Mouse (Mus musculus) heart, adult 2 months (tissue): ENCODE results near the gene Selenbp2. TPM values are rescaled to one million over a fixed set of nuclear protein-coding genes. Genes with fewer than 3 reads are reported as not detected.
A peak's percentile ranks its signal among the peaks of the same experiment; 100 is the strongest.
"Not testable (repeated sequence)": the region's sequence is repeated elsewhere in the genome, so short reads cannot be mapped to it uniquely, and the experiment has no call there.

Source experiments
- DNase-seq, 2 experiments: peaks; one replicate each; pipeline ENCODE4 v3.0.0; 2021
- H3K27ac ChIP-seq: fragments of 200-600 bp; 2 replicates; pipeline ENCODE4 v1.8.1; 2022
- H3K27me3 ChIP-seq: fragments of 200-500 bp; 2 replicates; pipeline ENCODE4 v1.6.1; 2012; ENCODE audit warnings: mild to moderate bottlenecking, low read length, inconsistent platforms, mixed read lengths; ENCODE audit not compliant: control insufficient read depth, insufficient read depth
- H3K36me3 ChIP-seq: fragments of 200-500 bp; 2 replicates; pipeline ENCODE4 v1.6.1; 2012; ENCODE audit warnings: low read length, inconsistent platforms; ENCODE audit not compliant: control insufficient read depth, insufficient read depth
- H3K4me1 ChIP-seq: fragments of 200-500 bp; 2 replicates; pipeline ENCODE4 v1.6.1; 2011; ENCODE audit warnings: low read length; ENCODE audit not compliant: control insufficient read depth, insufficient read depth
- H3K4me3 ChIP-seq: fragments of 200-600 bp; 2 replicates; pipeline ENCODE4 v1.8.1; 2022
- H3K79me2 ChIP-seq: fragments of 200-500 bp; replicated peaks from 2 replicates; pipeline ENCODE4 v1.6.1; 2012; ENCODE audit warnings: mild to moderate bottlenecking, inconsistent platforms, low read length, moderate library complexity, mixed read lengths; ENCODE audit not compliant: control insufficient read depth, insufficient read depth
- H3K9ac ChIP-seq: fragments of 200-500 bp; 2 replicates; pipeline ENCODE4 v1.6.1; 2012; ENCODE audit warnings: low read depth, mild to moderate bottlenecking, control low read depth, inconsistent platforms, low read length, mixed read lengths
- CTCF ChIP-seq: fragments of 200-600 bp; IDR thresholded peaks from 2 replicates; pipeline ENCODE4 v1.8.1; 2022; ENCODE audit warnings: antibody characterized with exemption, mild to moderate bottlenecking, moderate library complexity
- EP300 ChIP-seq: fragments of 200-500 bp; IDR thresholded peaks from 2 replicates; pipeline ENCODE4 v1.6.1; 2011; ENCODE audit warnings: low read depth, low read length, control low read depth; ENCODE audit not compliant: insufficient read depth
- POLR2A ChIP-seq: fragments of 200-500 bp; IDR thresholded peaks from 2 replicates; pipeline ENCODE4 v1.6.1; 2011; ENCODE audit warnings: mild to moderate bottlenecking, low read depth, low read length, control low read depth; ENCODE audit not compliant: insufficient read depth
- WGBS: fragments of 180-500 bp; shearing (Covaris S2); methylation state at CpG from one replicate; pipeline ENCODE4 v1.1.7; 2018; 5-methylcytosine and 5-hydroxymethylcytosine counted together
- intact Hi-C: fragments of 180-260 bp; cut with DNase I; formaldehyde crosslinking; loops from one replicate; pipeline ENCODE4 v1.15.1; 2025
- long read RNA-seq: library from polyadenylated mRNA; stranded (forward); transcript quantifications from one replicate; pipeline ENCODE4 v2.0.0, GENCODE M21; 2021
- polyA plus RNA-seq: library from polyadenylated mRNA; depleted of rRNA; stranded (reverse); fragments of >200 nt; gene quantifications from 2 replicates; pipeline ENCODE4 v1.2.3, GENCODE M21; 2012; rRNA removed
- total RNA-seq, 2 experiments: library from RNA; stranded (reverse); gene quantifications; 2 replicates each; pipeline ENCODE4 v1.2.3; 2021

The Selenbp2 gene
- 10 to 100 TPM; 12.4 to 19.0 TPM for total RNA-seq
- polyA plus RNA-seq = 4.1 and 6.8 TPM in 2 replicates
- long read RNA-seq = 0 reads

DNA sequence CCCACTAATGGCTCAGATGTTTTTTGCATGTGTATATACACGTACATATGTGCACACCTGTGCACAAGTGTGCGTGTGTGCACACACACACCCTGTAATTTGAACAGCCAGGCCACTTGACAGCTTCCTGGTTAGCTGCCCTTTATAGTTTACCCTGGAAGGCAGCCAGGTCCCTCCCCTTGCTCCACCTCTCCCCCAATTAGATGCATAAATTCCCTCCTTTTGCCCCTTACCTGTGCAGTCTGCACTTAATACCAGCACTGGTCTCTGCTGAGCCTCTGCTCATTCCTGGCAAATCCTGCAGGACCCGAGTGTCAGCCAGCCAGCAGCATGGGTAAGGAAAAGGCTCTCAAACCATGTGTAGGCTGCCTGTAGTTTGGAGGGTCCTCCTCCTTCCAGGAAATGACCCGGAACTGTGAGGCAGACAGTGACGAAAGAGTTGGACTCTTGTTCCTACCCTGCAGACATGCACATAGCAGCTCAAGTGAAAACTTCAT, at the start of gene Selenbp2:
Gene Selenbp2, plus strand, starts transcription at position 228 of the 497 bp plus-strand sequence.
- WGBS = 26% methylated on average over 5 of the region's 5 CpGs
- intact Hi-C loops = loop anchor here (5.0 kb wide), 1 partner anchor 239 kb away; the partner anchor contains the start of gene Selenbp1
- no peak for DNase-seq
- H3K4me3 ChIP-seq = no peak within 1 kb of the TSS
- H3K79me2 ChIP-seq = no peaks in the 10 kb centered on the region
- no peaks in the 10 kb centered on the region for H3K4me1 ChIP-seq
- no peak within 1 kb of the TSS for H3K9ac ChIP-seq
- H3K27ac ChIP-seq = no peak within 1 kb of the TSS
- H3K36me3 ChIP-seq = no peaks in the 10 kb centered on the region
- TF ChIP-seq EP300 = no peak
- no peak for TF ChIP-seq CTCF
- no peak for TF ChIP-seq POLR2A
- no peaks in the 10 kb centered on the region for H3K27me3 ChIP-seq

GRCm38 (mm10) chr3:94648755-94649590, 44.4 kb upstream of the Selenbp2 start:
- H3K9ac ChIP-seq = no peak overlapping the region
- WGBS = 47% methylated on average over 6 of the region's 6 CpGs
- no peak overlapping the region for H3K27ac ChIP-seq
- H3K27me3 ChIP-seq = no peaks in the 10 kb centered on the region
- DNase-seq = no peak
- H3K4me3 ChIP-seq = no peak overlapping the region
- TF ChIP-seq CTCF = no peak
- TF ChIP-seq EP300 = no peak
- no peak for TF ChIP-seq POLR2A
- intact Hi-C loops = no loop called here
- no peaks in the 10 kb centered on the region for H3K36me3 ChIP-seq
- H3K4me1 ChIP-seq = no peaks in the 10 kb centered on the region
- no peaks in the 10 kb centered on the region for H3K79me2 ChIP-seq

- WGBS = 83% methylated on average over 7 of the region's 7 CpGs
- Histone ChIP-seq H3K36me3 (no peaks in the 10 kb centered on the region), H3K27ac (no peak overlapping the region), H3K27me3 (no peaks in the 10 kb centered on the region), H3K4me3 (no peak overlapping the region), H3K4me1 (no peaks in the 10 kb centered on the region), H3K79me2 (no peaks in the 10 kb centered on the region), H3K9ac (no peak overlapping the region)
- no peak for TF ChIP-seq CTCF
- no peak for TF ChIP-seq EP300
- TF ChIP-seq POLR2A = no peak
- DNase-seq = peak in 1 of 2 experiments; percentile 24
- intact Hi-C loops = no loop called here
Measured at GRCm38 (mm10) chr3:94650409-94650808, 42.9 kb upstream of the Selenbp2 start.

- H3K27ac ChIP-seq, intact Hi-C loops, DNase-seq, H3K79me2 ChIP-seq, H3K4me3 ChIP-seq, H3K36me3 ChIP-seq, H3K27me3 ChIP-seq, H3K4me1 ChIP-seq, H3K9ac ChIP-seq: not testable (repeated sequence)
- WGBS = 65% methylated on average over 1 of the region's 1 CpGs
Measured at GRCm38 (mm10) chr3:94653967-94654366, 39.4 kb upstream of the Selenbp2 start.

- H3K36me3 ChIP-seq, H3K79me2 ChIP-seq, H3K4me1 ChIP-seq, H3K27ac ChIP-seq, H3K9ac ChIP-seq, intact Hi-C loops, H3K27me3 ChIP-seq, DNase-seq, H3K4me3 ChIP-seq: not testable (repeated sequence)
- WGBS = 11% methylated on average over 23 of the region's 47 CpGs
Measured at GRCm38 (mm10) chr3:94657852-94658739, 35.3 kb upstream of the Selenbp2 start.

GRCm38 (mm10) chr3:94658740-94659095, 34.6 kb upstream of the Selenbp2 start, which contains the start of gene Tuft1:
Tuft1 (minus strand) TSS chr3:94658872.
- intact Hi-C loops, H3K4me1 ChIP-seq, H3K27ac ChIP-seq, H3K36me3 ChIP-seq, H3K4me3 ChIP-seq, H3K9ac ChIP-seq, H3K27me3 ChIP-seq, H3K79me2 ChIP-seq: not testable (repeated sequence)
- under 1% methylated on average over 20 of the region's 33 CpGs for WGBS
- DNase-seq = peak; percentile 82 to 84

DNA sequence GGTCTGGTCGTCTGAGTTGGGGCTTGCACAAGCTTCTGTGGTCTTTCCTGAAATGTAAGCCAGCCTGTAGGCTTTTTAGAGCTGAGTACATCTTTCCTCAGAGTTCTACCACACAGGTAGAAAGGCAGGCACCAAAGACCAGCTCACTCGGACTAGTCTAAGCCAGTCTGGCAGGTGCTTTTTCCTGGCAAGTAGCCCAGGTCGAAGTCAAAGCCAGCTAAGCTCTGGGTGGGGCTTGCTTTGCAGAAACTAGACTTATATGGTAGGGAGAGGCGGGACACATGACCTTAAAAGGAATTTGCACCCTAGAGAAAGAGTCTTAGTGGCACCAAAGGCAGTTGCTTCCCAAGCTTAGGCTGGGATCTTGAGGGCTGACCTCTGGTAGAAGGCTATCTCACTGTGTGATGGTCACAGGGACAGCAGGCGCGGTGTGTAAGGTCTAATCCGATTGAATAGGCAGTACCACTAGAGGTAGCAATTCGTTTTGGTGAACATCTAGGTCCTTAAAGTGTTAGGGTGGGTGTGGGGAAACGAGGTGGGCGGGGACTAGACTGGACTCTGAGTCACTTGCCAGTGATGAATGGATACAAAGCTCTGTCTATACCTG, 34.1 kb upstream of the Selenbp2 start:
- intact Hi-C loops, H3K4me1 ChIP-seq, DNase-seq, H3K36me3 ChIP-seq, H3K79me2 ChIP-seq, H3K9ac ChIP-seq, H3K27ac ChIP-seq, H3K4me3 ChIP-seq, H3K27me3 ChIP-seq: not testable (repeated sequence)
- WGBS = 30% methylated on average over 8 of the region's 10 CpGs

GRCm38 (mm10) chr3:94660841-94661240, 32.5 kb upstream of the Selenbp2 start:
- 86% methylated on average over 2 of the region's 2 CpGs for WGBS
- H3K4me1 ChIP-seq, H3K79me2 ChIP-seq, H3K9ac ChIP-seq, H3K27me3 ChIP-seq, H3K36me3 ChIP-seq, DNase-seq, intact Hi-C loops, H3K27ac ChIP-seq, H3K4me3 ChIP-seq: not testable (repeated sequence)
